Mouse (Mus musculus) v-Abl transformed pro-B cells (cell line): ENCODE results near the gene Ino80d.

Source experiments
- in situ Hi-C, 2 experiments: fragments of 400-800 bp; cut with MboI; formaldehyde crosslinking; loops; one replicate each; pipeline ENCODE4 v1.15.1; 2025; ENCODE audit not compliant: unreplicated experiment in 2 of 2

Gene Ino80d

DNA sequence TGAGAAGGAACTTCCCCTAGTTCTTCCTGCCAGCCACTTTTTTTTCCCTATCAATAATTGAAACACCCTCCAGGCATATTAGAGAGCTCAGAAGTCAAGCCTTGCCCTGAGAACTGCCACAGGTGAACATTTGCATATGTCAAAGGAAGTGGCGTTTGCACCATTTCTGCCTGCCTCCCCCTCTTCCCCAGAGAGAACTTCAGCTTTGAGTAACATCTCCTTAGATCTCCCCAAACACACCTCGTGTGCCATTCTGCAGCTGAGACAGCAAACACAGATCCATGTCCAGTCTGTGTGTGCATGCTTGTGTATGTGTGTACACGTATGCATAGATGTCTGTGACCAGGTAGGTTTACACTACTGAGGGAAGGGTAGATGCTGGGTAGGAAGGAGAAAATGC, 112.6 kb downstream of the Ino80d start:
- in situ Hi-C loops: no loop called here

DNA sequence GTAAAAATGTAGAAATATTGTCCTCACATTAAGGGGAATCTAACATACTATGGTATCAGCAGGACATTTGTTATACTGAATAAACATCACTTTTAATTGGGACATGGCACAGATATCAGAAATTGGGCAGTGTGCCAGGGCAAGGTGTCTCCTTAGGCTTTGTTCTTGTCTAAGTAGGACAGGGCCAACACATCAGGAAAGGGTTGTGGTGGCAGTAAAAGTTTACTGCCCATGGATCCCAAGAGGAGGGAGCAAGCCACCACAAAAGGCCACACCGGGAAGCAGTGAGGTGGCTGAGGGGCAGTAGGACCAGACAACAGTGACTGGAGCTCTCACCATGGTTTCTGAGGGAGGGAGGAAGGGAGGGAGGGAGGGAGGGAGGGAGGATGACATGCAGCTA, 121.1 kb downstream of the Ino80d start:
- in situ Hi-C loops: loop anchor here in 1 of 2 experiments (10.0 kb wide), 2 partner anchors 1619 to 1819 kb away; no protein-coding TSS in a partner anchor

GRCm38 (mm10) chr1:62992648-62993047, 121.8 kb downstream of the Ino80d start:
- in situ Hi-C loops: loop anchor here in 1 of 2 experiments (10.0 kb wide), 2 partner anchors 1618 to 1818 kb away; no protein-coding TSS in a partner anchor

DNA sequence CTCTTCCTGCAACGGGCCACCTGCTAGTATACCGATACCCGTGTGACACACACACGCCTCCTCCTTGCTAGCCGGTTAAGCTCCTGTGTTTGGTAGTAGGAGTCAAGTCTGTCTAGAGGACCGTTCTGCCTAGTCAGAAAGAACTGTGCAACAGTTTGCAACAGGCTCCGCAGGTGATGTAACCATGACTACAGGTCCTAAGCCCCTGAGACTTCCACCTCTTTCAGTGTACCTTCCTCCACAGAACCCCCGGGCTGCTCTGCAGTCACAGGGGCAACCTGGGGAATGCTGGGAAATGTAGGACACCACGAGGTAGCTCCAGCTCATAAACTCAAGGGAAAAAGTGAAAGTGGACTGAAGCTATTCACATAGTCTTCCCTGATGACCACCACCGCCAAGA, 123.4 kb downstream of the Ino80d start:
- in situ Hi-C loops: loop anchor here in 1 of 2 experiments (10.0 kb wide), 2 partner anchors 1616 to 1816 kb away; no protein-coding TSS in a partner anchor

- in situ Hi-C loops: loop anchor here in 1 of 2 experiments (10.0 kb wide), 1 partner anchor 1803 kb away; no protein-coding TSS in a partner anchor
Observed at GRCm38 (mm10) chr1:62987561-62987960, 126.9 kb downstream of the Ino80d start.

GRCm38 (mm10) chr1:62986267-62986666, 128.2 kb downstream of the Ino80d start:
- in situ Hi-C loops: loop anchor here in 1 of 2 experiments (10.0 kb wide), 1 partner anchor 1801 kb away; no protein-coding TSS in a partner anchor

DNA sequence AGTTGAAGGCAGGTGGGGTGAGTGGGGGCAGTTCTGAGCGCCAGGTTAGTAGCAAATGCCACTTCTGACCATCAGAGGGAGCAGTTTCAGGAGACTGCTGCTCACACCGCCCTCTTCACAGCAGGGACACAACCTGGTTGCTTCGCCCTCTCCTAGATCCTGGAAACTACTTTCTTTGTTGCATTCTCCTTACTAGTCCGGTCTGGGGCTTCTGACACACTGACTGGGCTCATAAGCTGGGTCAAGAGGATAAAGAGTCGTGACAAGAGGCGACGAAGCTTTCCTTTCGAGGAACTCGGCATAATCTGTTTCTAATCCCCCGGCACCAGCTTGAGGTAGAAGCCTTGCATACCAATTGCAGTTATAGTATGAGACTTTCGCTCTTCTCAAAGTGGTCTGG, 129.9 kb downstream of the Ino80d start:
- in situ Hi-C loops: loop anchor here in 1 of 2 experiments (10.0 kb wide), 1 partner anchor 1800 kb away; no protein-coding TSS in a partner anchor

DNA sequence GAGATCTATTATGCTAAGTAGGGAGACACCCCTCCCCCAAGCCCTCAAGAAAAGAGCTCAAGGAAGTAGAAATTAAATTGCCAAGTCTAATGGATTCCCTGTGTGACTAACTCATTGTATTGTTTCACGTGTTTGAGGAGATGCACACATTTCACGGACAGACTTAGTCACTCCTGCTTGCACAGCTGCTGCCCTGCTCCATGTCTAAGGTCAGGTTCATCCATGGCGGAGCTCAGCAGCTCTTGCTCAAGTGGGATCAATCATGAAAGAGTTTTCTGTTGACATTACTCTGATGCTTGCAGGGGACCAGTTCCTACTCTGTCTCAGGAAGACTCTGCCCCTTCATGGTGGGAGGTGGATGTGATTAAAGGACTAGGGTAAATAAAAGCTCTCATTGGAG, 137.7 kb downstream of the Ino80d start:
- in situ Hi-C loops: no loop called here

DNA sequence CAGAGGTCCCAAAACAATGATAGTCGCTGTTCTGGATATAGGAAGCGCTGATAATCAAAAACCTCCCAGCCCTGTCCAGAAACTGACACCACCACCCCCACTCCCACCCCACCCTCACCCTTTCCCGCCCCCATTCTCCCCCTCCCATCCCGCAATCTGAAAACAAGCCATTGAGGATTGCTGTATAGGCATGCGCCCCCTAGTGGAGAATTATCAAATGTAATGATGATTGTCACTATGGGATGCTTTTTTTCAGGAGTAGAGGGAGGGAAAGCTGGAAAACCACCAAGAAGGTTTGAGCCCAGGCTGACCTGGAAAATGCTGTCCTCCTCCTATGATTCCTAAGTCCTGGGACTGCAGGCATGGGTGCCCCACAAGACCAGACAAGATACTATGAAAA, 147.6 kb downstream of the Ino80d start:
- in situ Hi-C loops: no loop called here

DNA sequence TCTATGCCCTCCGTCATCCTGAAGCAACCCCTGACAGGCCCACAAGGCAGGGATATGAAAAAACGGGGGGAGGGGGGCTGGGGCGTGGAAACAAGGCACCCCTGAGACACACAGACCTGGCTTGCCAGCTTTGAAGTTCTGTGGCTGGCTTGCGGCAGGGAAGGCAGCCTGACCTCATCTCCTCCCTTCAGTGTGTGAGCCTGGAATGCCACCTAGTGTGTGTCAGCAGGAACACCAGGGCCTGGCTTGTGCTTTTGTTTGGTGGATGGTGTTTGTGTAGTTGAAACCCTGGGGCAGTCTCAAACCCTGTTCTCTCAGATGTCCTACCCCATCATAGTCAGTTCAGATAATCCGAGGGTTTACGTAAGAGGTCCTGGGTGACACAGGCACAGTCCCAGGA, 150.2 kb downstream of the Ino80d start:
- in situ Hi-C loops: no loop called here

- in situ Hi-C loops: no loop called here
Observed at GRCm38 (mm10) chr1:62956942-62957645, 157.4 kb downstream of the Ino80d start.

DNA sequence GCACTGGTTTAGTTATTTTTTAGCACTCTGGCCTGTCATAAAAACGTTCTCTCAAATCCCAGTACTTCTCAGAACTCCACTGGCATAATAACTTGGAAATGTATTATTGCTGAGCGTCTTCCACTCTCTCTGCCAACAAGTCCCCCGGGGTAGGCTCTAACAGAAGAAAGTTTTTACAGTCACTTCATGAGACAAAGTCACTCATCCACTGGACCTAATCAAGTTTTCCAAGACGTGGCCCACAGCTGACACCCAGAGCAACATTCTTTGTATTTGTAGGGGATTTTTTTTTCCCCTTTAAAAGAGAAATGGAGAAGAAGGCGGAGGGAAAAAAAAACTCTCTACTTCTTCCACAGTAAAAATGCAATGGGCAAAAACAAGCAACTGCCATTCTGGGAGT, 157.9 kb downstream of the Ino80d start:
- in situ Hi-C loops: no loop called here

DNA sequence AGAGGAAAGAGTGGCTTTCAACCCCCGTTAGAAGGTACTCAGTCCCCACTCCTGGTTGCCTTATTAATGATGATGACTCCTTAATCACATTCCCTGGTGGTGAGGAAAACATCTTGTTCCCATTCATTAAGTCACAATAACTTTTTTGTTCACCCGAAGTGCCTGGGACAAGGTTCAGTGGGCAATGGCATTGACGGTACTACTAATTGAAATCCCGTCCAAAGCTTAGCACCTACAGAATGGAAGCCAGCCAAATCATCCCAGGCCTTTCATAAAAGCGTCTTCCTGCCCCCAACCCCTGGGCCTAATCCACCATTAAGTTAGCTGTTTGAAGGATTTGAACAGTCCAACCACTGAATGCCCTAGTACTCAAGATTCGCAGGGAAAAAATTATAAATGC, 159.1 kb downstream of the Ino80d start:
- in situ Hi-C loops: no loop called here

DNA sequence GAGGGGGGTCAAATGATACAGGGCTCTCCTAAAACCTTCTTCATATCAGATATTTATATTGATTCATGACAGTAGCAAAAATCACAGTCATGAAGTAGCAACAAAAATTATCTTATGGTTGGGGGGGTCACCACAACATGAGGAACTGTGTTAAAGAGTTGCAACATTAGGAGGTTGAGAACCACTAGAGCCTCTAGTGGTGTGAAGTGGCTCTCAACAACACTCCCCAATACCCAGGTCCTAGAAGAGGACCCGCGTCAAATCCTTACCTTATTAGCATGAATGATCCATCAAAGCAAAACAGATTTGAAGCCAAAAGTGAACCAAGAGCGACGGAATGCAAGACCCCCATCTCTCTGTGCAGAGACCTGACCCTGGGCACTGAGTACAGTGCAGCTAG, 161.4 kb downstream of the Ino80d start:
- in situ Hi-C loops: no loop called here

- in situ Hi-C loops: no loop called here
Observed at GRCm38 (mm10) chr1:62952319-62952718, 162.1 kb downstream of the Ino80d start.

GRCm38 (mm10) chr1:62951067-62951809, 163.2 kb downstream of the Ino80d start:
- in situ Hi-C loops: no loop called here

GRCm38 (mm10) chr1:62950526-62950925, 163.9 kb downstream of the Ino80d start:
- in situ Hi-C loops: no loop called here

- in situ Hi-C loops: no loop called here
Observed at GRCm38 (mm10) chr1:62947807-62948206, 166.7 kb downstream of the Ino80d start.

DNA sequence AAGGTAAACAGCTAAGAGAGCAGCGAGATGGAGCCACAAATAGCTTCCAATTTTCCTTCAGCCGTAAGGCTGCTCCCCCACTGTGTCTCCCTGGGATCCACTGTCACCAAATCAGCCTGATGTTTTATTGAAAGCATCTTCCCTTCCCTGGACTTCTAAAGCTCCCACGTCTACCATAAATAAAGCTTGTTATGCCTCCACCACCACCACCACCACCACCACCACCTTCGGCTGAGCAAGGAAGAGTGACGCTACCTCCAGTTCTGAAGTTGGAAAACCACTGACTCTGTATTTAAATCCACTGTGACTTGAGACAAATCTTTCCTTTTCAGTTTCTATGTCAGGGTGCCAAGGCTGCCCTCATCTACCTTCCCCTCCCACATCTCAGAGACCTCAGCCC, 167.5 kb downstream of the Ino80d start:
- in situ Hi-C loops: no loop called here

DNA sequence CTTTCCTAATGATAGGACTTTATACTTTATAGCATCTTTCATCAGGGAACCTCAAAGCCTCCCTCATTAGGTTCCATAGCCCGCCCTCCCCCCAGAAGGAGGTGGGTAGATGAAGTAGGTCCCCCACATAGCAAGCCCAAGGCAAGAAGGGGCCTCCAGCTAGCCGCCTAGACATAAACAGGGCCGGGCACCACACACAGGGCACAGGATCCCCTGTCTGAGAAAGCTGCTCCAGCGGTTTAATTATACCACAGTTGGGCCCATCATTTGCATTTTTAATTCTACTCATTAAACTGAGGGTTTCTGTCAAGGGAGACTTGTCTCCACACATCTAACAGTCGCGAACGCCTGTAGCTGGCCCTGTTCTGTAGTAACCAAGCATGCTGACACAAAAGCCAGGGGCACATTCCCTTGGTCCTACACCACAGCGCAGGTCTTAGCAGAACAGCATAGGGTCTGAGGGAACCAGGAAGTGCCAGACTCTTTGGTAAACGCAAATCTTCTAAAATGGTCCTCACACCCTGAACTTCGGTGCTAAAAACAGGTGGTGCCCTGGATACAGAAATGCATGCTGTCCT, 179.6 kb downstream of the Ino80d start:
- in situ Hi-C loops: no loop called here

GRCm38 (mm10) chr1:62934100-62934513, 180.4 kb downstream of the Ino80d start:
- in situ Hi-C loops: no loop called here
